Mouse (Mus musculus): Measurements from ENCODE around the gene Ak4. TPM values are rescaled to one million over a fixed set of nuclear protein-coding genes. Genes with fewer than 3 reads are reported as not detected.

Ak4 gene
- polyA plus RNA-seq, 1 experiment = 135 TPM

GRCm38 (mm10) chr4:101429073-101429472 lies 10.0 kb downstream of the Ak4 start:
- WGBS = 57% methylated on average over 2 of the region's 2 CpGs
- Histone ChIP-seq H3K27ac (ENCODE audit: insufficient read depth, low read depth, low read length) (peak overlapping the region; percentile 98), H3K4me1 (ENCODE audit: control insufficient read depth, insufficient read depth, low read length) (peaks cover 42% of the 10 kb centered on the region; the same call in 1 of the 2 replicates), H3K4me3 (ENCODE audit: insufficient read depth, low read depth, low read length) (no peak overlapping the region), H3K27me3 (replicated peaks; ENCODE audit: control insufficient read depth, insufficient read depth, low read length) (no peaks in the 10 kb centered on the region), H3K36me3 (ENCODE audit: control insufficient read depth, insufficient read depth, low read length) (no peaks in the 10 kb centered on the region)
- DNase-seq = no peak
- no peak for TF ChIP-seq CTCF (conservative IDR thresholded peaks at IDR 0.05; ENCODE audit: insufficient read depth, insufficient read length, low read depth, low read length)
- TF ChIP-seq POLR2A (IDR thresholded peaks at IDR 0.05; ENCODE audit: low read depth, low read length) = no peak

GRCm38 (mm10) chr4:101430000-101430399 lies 10.9 kb downstream of the Ak4 start:
- TF ChIP-seq CTCF (conservative IDR thresholded peaks at IDR 0.05; ENCODE audit: insufficient read depth, insufficient read length, low read depth, low read length) (no peak), POLR2A (IDR thresholded peaks at IDR 0.05; ENCODE audit: low read depth, low read length) (no peak)
- 77% methylated on average over 6 of the region's 6 CpGs for WGBS
- Histone ChIP-seq H3K36me3 (ENCODE audit: control insufficient read depth, insufficient read depth, low read length) (no peaks in the 10 kb centered on the region), H3K27me3 (replicated peaks; ENCODE audit: control insufficient read depth, insufficient read depth, low read length) (no peaks in the 10 kb centered on the region), H3K27ac (ENCODE audit: insufficient read depth, low read depth, low read length) (peak overlapping the region; percentile 98; the same call in 1 of the 2 replicates), H3K4me1 (ENCODE audit: control insufficient read depth, insufficient read depth, low read length) (peaks cover 43% of the 10 kb centered on the region; the same call in 1 of the 2 replicates), H3K4me3 (ENCODE audit: insufficient read depth, low read depth, low read length) (no peak overlapping the region)
- DNase-seq = peak; percentile 66

- TF ChIP-seq POLR2A (IDR thresholded peaks at IDR 0.05; ENCODE audit: low read depth, low read length) (no peak), CTCF (conservative IDR thresholded peaks at IDR 0.05; ENCODE audit: insufficient read depth, insufficient read length, low read depth, low read length) (no peak)
- Histone ChIP-seq H3K36me3 (ENCODE audit: control insufficient read depth, insufficient read depth, low read length) (no peaks in the 10 kb centered on the region), H3K27me3 (replicated peaks; ENCODE audit: control insufficient read depth, insufficient read depth, low read length) (no peaks in the 10 kb centered on the region), H3K27ac (ENCODE audit: insufficient read depth, low read depth, low read length) (no peak overlapping the region; the same call in 1 of the 2 replicates), H3K4me3 (ENCODE audit: insufficient read depth, low read depth, low read length) (no peak overlapping the region), H3K4me1 (ENCODE audit: control insufficient read depth, insufficient read depth, low read length) (peaks cover 16% of the 10 kb centered on the region; the same call in 1 of the 2 replicates)
- 63% methylated on average over 8 of the region's 8 CpGs for WGBS
- DNase-seq = no peak
Observed at GRCm38 (mm10) chr4:101436761-101437512, 17.9 kb downstream of the Ak4 start.

GRCm38 (mm10) chr4:101438271-101438670 lies 19.2 kb downstream of the Ak4 start:
- H3K4me1 ChIP-seq (ENCODE audit: control insufficient read depth, insufficient read depth, low read length) = peaks cover 16% of the 10 kb centered on the region; the same call in 1 of the 2 replicates
- no peaks in the 10 kb centered on the region for H3K27me3 ChIP-seq (replicated peaks; ENCODE audit: control insufficient read depth, insufficient read depth, low read length)
- TF ChIP-seq POLR2A (IDR thresholded peaks at IDR 0.05; ENCODE audit: low read depth, low read length) (no peak), CTCF (conservative IDR thresholded peaks at IDR 0.05; ENCODE audit: insufficient read depth, insufficient read length, low read depth, low read length) (no peak)
- no peak overlapping the region for H3K27ac ChIP-seq (ENCODE audit: insufficient read depth, low read depth, low read length)
- DNase-seq = no peak
- H3K4me3 ChIP-seq (ENCODE audit: insufficient read depth, low read depth, low read length) = no peak overlapping the region
- WGBS = 34% methylated on average over 8 of the region's 8 CpGs
- H3K36me3 ChIP-seq (ENCODE audit: control insufficient read depth, insufficient read depth, low read length) = no peaks in the 10 kb centered on the region

- H3K27me3 ChIP-seq (replicated peaks; ENCODE audit: control insufficient read depth, insufficient read depth, low read length) = no peaks in the 10 kb centered on the region
- TF ChIP-seq CTCF (conservative IDR thresholded peaks at IDR 0.05; ENCODE audit: insufficient read depth, insufficient read length, low read depth, low read length) (no peak), POLR2A (IDR thresholded peaks at IDR 0.05; ENCODE audit: low read depth, low read length) (no peak)
- no peaks in the 10 kb centered on the region for H3K36me3 ChIP-seq (ENCODE audit: control insufficient read depth, insufficient read depth, low read length)
- peaks cover 14% of the 10 kb centered on the region; the same call in 1 of the 2 replicates for H3K4me1 ChIP-seq (ENCODE audit: control insufficient read depth, insufficient read depth, low read length)
- 19% methylated on average over 13 of the region's 13 CpGs for WGBS
- DNase-seq = peak; percentile 51
- H3K27ac ChIP-seq (ENCODE audit: insufficient read depth, low read depth, low read length) = no peak overlapping the region
- no peak overlapping the region for H3K4me3 ChIP-seq (ENCODE audit: insufficient read depth, low read depth, low read length)
Observed at GRCm38 (mm10) chr4:101439738-101440389, 20.8 kb downstream of the Ak4 start.

- WGBS = 58% methylated on average over 2 of the region's 2 CpGs
Observed at GRCm38 (mm10) chr4:101442791-101443190, 23.7 kb downstream of the Ak4 start.

More at GRCm38 (mm10) chr4:101442791-101443190, 23.7 kb downstream of the Ak4 start:
- Histone ChIP-seq H3K4me1 (ENCODE audit: control insufficient read depth, insufficient read depth, low read length) (no peaks in the 10 kb centered on the region; the same call in 1 of the 2 replicates), H3K27me3 (replicated peaks; ENCODE audit: control insufficient read depth, insufficient read depth, low read length) (no peaks in the 10 kb centered on the region), H3K27ac (ENCODE audit: insufficient read depth, low read depth, low read length) (no peak overlapping the region), H3K4me3 (ENCODE audit: insufficient read depth, low read depth, low read length) (no peak overlapping the region), H3K36me3 (ENCODE audit: control insufficient read depth, insufficient read depth, low read length) (no peaks in the 10 kb centered on the region)
- DNase-seq = no peak
- TF ChIP-seq CTCF (conservative IDR thresholded peaks at IDR 0.05; ENCODE audit: insufficient read depth, insufficient read length, low read depth, low read length) (no peak), POLR2A (IDR thresholded peaks at IDR 0.05; ENCODE audit: low read depth, low read length) (no peak)
